Mouse (Mus musculus): Measurements from ENCODE around the gene Lfng. TPM values are rescaled to one million over a fixed set of nuclear protein-coding genes. Genes with fewer than 3 reads are reported as not detected.

Gene Lfng
- polyA plus RNA-seq (2014; fragmentation: Nextera tagmentation; extraction: Ambion mirVana), result 20.5 and 22.0 TPM in 2 replicates

DNA sequence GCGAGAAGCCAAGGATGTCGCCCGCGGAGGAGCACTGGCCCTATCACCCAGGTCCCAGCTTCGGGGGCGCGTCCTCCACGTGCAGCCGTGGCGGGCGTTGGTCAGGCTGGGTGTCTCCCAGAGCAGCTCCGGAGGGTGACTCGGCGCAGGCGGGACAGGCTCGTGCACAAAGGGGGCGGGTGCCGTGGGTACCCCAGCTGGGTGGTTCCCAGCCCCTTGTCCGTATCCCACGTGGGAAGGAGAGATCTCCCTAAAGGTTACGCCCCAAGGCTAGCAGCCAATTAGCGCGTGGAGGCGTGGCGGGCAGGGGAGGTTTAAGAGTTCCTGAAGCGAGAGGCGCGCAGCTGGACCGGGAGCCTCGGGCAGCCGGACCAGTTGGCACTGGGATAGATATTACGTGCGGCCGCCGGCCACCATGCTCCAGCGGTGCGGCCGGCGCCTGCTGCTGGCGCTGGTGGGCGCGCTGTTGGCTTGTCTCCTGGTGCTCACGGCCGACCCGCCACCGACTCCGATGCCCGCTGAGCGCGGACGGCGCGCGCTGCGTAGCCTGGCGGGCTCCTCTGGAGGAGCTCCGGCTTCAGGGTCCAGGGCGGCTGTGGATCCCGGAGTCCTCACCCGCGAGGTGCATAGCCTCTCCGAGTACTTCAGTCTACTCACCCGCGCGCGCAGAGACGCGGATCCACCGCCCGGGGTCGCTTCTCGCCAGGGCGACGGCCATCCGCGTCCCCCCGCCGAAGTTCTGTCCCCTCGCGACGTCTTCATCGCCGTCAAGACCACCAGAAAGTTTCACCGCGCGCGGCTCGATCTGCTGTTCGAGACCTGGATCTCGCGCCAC, at the start of gene Lfng:
Gene Lfng (plus strand): TSS at position 320 of the 835 bp plus-strand sequence.
- H3K9ac ChIP-seq, result peak within 1 kb of the TSS; percentile 67
- H3K27ac ChIP-seq (ENCODE audit: low read depth), result peak within 1 kb of the TSS; percentile 76
- H3K27me3 ChIP-seq (ENCODE audit: insufficient read depth, low read length), result peaks cover 52% of the 10 kb centered on the region
- H3K36me3 ChIP-seq (ENCODE audit: insufficient read depth), result peaks cover under 1% of the 10 kb centered on the region; the same call in 1 of the 2 replicates
- peak; percentile 40 for TF ChIP-seq CTCF (IDR thresholded peaks at IDR 0.05; ENCODE audit: low read depth)
- H3K9me3 ChIP-seq (ENCODE audit: low read depth, low read length), result no peaks in the 10 kb centered on the region
- peaks cover 25% of the 10 kb centered on the region for H3K4me1 ChIP-seq (ENCODE audit: insufficient read depth)
- H3K4me2 ChIP-seq, result peak within 1 kb of the TSS; percentile 81
- DNase-seq (peak; percentile 96), ATAC-seq (ENCODE audit: insufficient read depth) (peak; percentile 61)
- peak within 1 kb of the TSS; percentile 60 for H3K4me3 ChIP-seq (ENCODE audit: low read depth, low read length)
- WGBS, result under 1% methylated on average over 91 of the region's 91 CpGs

DNA sequence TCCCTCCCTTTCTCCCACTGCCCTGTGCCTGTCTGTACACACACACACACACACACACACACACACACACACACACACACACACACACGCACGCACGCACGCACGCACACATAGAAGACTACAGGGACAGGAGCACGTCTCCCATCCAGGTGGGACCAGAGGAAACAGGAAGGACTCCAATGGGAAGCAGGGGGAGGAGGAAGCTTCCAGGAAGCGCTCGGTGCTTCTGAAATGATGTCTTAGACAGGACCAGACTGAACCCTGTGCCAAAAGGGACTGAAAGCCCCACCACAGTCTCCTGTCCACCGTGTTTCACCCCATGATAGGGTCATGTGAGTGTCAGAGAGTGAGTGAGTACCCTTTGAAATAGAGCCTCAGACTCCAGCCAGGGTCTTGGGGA, 44.5 kb upstream of the Lfng start:
- Histone ChIP-seq H3K27me3 (ENCODE audit: insufficient read depth, low read length) (no peaks in the 10 kb centered on the region), H3K9me3 (ENCODE audit: low read depth, low read length) (no peaks in the 10 kb centered on the region), H3K4me3 (ENCODE audit: low read depth, low read length) (no peak overlapping the region), H3K27ac (ENCODE audit: low read depth) (no peak overlapping the region), H3K4me2 (no peak overlapping the region), H3K36me3 (ENCODE audit: insufficient read depth) (no peaks in the 10 kb centered on the region), H3K4me1 (ENCODE audit: insufficient read depth) (peaks cover 3% of the 10 kb centered on the region; the same call in 1 of the 2 replicates), H3K9ac (no peak overlapping the region)
- 71% methylated on average over 9 of the region's 9 CpGs for WGBS
- no peak for TF ChIP-seq CTCF (IDR thresholded peaks at IDR 0.05; ENCODE audit: low read depth)
- ATAC-seq (ENCODE audit: insufficient read depth) (no peak), DNase-seq (no peak)

DNA sequence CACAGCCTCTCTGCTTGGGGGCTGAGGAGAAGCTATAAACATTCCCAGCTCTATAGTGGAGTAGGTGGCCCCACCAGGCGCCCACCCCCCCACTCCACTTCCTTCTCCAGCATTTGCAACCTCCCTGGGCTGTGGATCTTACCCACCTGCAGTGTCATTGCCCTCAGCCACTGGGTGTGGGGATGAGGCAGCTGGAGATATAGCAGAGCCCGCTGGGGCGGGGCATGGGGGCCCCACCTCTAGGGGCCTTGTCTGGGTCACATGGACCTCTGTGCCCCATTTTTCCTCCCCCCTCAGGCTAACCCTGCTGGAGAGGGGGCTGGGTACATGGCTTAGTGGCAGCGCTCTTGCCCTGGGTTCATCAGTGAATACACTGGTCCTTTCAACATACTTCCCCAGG, 42.2 kb upstream of the Lfng start, which contains the start of gene Grifin:
Gene Grifin (minus strand): TSS at position 176 of the 400 bp plus-strand sequence.
- no peak for TF ChIP-seq CTCF (IDR thresholded peaks at IDR 0.05; ENCODE audit: low read depth)
- ATAC-seq (ENCODE audit: insufficient read depth), result no peak; the same call in 1 of the 2 replicates
- 75% methylated on average over 4 of the region's 4 CpGs for WGBS

DNA sequence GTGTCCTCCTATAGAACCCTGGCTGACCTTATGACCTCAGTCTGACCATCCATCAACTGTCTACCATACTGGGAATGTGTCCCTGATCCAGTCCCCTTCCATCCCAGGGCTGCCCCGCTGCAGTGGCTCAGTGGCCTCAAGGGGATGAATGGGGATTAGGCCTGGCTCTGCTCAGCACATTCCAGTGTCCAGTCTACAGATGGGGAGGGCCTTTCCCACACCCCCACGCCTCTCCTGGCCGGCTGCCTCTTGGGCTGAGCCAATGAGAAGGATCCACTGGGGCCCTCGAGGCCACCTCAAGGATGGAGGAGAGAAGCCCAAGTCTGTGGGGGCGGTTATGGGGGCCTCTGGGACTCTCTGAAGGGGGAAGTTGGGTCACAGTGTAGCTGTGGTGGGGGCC, 41.7 kb upstream of the Lfng start:
- Histone ChIP-seq H3K27ac (ENCODE audit: low read depth) (no peak overlapping the region; the same call in 1 of the 2 replicates), H3K27me3 (ENCODE audit: insufficient read depth, low read length) (no peaks in the 10 kb centered on the region), H3K4me3 (ENCODE audit: low read depth, low read length) (no peak overlapping the region), H3K9ac (no peak overlapping the region), H3K4me2 (no peak overlapping the region), H3K36me3 (ENCODE audit: insufficient read depth) (no peaks in the 10 kb centered on the region), H3K9me3 (ENCODE audit: low read depth, low read length) (no peaks in the 10 kb centered on the region), H3K4me1 (ENCODE audit: insufficient read depth) (peaks cover 9% of the 10 kb centered on the region)
- 27% methylated on average over 5 of the region's 5 CpGs for WGBS
- peak; percentile 61 for DNase-seq
- no peak for TF ChIP-seq CTCF (IDR thresholded peaks at IDR 0.05; ENCODE audit: low read depth)
- peak; percentile 49; the same call in 1 of the 2 replicates for ATAC-seq (ENCODE audit: insufficient read depth)

More for the DNA sequence above, 42.2 kb upstream of the Lfng start, which contains the start of gene Grifin:
- Histone ChIP-seq H3K27me3 (ENCODE audit: insufficient read depth, low read length) (no peaks in the 10 kb centered on the region), H3K4me1 (ENCODE audit: insufficient read depth) (peaks cover 9% of the 10 kb centered on the region), H3K9me3 (ENCODE audit: low read depth, low read length) (no peaks in the 10 kb centered on the region), H3K36me3 (ENCODE audit: insufficient read depth) (no peaks in the 10 kb centered on the region), H3K27ac (ENCODE audit: low read depth) (no peak within 1 kb of the TSS; the same call in 1 of the 2 replicates), H3K4me3 (ENCODE audit: low read depth, low read length) (no peak within 1 kb of the TSS), H3K4me2 (no peak within 1 kb of the TSS), H3K9ac (no peak within 1 kb of the TSS)
- DNase-seq, result no peak

DNA sequence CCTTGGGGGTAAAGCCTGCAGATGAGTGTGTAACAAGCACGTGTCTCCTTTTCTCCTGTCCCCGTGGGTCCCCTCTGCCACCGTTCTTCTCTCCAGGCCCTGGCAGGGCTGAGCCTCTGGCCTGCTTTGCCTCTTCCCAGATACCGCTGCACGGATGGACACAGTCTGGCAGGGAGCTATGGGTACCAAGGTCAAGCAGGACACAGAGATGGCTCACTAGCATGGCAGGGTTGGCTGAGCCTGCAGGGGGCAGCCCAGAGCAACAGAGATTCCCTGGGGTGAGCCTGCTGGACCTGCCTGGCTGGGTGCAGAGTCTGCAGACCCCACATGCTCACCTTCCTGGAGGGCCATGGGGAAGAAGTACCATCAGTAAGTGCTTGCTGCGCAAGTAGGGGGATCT, 41.3 kb upstream of the Lfng start:
- 72% methylated on average over 6 of the region's 6 CpGs for WGBS
- Histone ChIP-seq H3K36me3 (ENCODE audit: insufficient read depth) (no peaks in the 10 kb centered on the region), H3K4me2 (no peak overlapping the region), H3K27me3 (ENCODE audit: insufficient read depth, low read length) (no peaks in the 10 kb centered on the region), H3K27ac (ENCODE audit: low read depth) (no peak overlapping the region; the same call in 1 of the 2 replicates), H3K9me3 (ENCODE audit: low read depth, low read length) (no peaks in the 10 kb centered on the region), H3K9ac (no peak overlapping the region), H3K4me1 (ENCODE audit: insufficient read depth) (peaks cover 9% of the 10 kb centered on the region), H3K4me3 (ENCODE audit: low read depth, low read length) (no peak overlapping the region)
- peak; percentile 50 for DNase-seq
- TF ChIP-seq CTCF (IDR thresholded peaks at IDR 0.05; ENCODE audit: low read depth), result peak; percentile 74
- ATAC-seq (ENCODE audit: insufficient read depth), result peak; percentile 12; the same call in 1 of the 2 replicates

DNA sequence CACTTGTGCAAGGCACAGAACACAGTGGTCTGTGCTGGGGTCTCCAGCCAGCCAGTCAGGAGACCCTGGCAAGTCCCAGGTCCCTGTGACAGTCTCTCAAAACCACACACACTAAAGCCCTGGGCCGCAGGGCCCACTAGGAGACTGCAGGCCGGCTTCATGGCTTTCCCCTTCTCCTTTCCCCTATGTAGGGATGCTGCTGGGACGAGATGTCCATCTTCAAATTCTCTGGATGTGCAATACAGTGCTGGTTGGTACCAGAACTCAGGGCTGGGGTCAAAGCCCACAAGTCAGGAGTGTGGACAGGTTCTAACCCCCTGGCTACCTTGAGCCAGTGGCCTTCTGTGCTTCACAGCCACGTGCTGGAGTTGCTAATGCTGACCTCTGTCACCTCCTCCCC, 40.8 kb upstream of the Lfng start:
- Histone ChIP-seq H3K9ac (no peak overlapping the region), H3K36me3 (ENCODE audit: insufficient read depth) (no peaks in the 10 kb centered on the region), H3K4me1 (ENCODE audit: insufficient read depth) (peaks cover 9% of the 10 kb centered on the region), H3K4me3 (ENCODE audit: low read depth, low read length) (no peak overlapping the region), H3K9me3 (ENCODE audit: low read depth, low read length) (no peaks in the 10 kb centered on the region), H3K27ac (ENCODE audit: low read depth) (no peak overlapping the region; the same call in 1 of the 2 replicates), H3K4me2 (no peak overlapping the region), H3K27me3 (ENCODE audit: insufficient read depth, low read length) (no peaks in the 10 kb centered on the region)
- no peak for TF ChIP-seq CTCF (IDR thresholded peaks at IDR 0.05; ENCODE audit: low read depth)
- 52% methylated on average over 4 of the region's 4 CpGs for WGBS
- no peak for ATAC-seq (ENCODE audit: insufficient read depth)
- DNase-seq, result no peak

DNA sequence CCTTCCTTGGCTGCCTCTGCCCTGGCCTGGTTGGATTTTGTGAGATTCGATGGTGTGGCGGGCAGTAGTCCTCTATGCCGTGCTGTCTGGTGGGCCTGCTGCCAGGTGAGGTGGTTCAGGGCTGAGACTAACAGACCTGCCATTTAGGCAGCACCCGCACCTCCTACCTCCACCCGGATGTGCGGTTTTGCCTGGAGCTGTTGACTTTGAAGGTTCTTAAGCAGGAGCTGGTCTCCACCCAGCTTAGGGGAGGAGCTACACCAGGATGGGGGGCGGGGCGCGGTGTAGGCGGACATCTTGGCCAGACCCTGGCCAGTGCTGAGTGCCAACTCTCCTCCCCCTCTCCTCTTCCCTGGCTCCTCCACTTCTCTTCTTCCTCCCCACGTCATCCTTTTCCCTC, 39.8 kb upstream of the Lfng start:
- Histone ChIP-seq H3K4me1 (ENCODE audit: insufficient read depth) (peaks cover 9% of the 10 kb centered on the region), H3K9ac (no peak overlapping the region), H3K4me3 (ENCODE audit: low read depth, low read length) (no peak overlapping the region), H3K4me2 (no peak overlapping the region), H3K36me3 (ENCODE audit: insufficient read depth) (no peaks in the 10 kb centered on the region), H3K27ac (ENCODE audit: low read depth) (no peak overlapping the region), H3K27me3 (ENCODE audit: insufficient read depth, low read length) (no peaks in the 10 kb centered on the region), H3K9me3 (ENCODE audit: low read depth, low read length) (no peaks in the 10 kb centered on the region)
- WGBS, result 47% methylated on average over 11 of the region's 11 CpGs
- DNase-seq (peak; percentile 58), ATAC-seq (ENCODE audit: insufficient read depth) (peak; percentile 39; the same call in 1 of the 2 replicates)
- TF ChIP-seq CTCF (IDR thresholded peaks at IDR 0.05; ENCODE audit: low read depth), result no peak

All from lung, embryonic 14.5 days (tissue).